Mouse (Mus musculus) naive thymus-derived CD4-positive, alpha-beta T cell, adult 2 months (primary cell): Measurements from ENCODE around the gene Gmps.

Source experiments
- DNase-seq: peaks from one replicate; pipeline ENCODE4 v3.0.0-alpha.2; 2011; ENCODE audit warnings: low read depth

Gmps gene

GRCm38 (mm10) chr3:63975955-63976908 lies at the start of gene Gmps:
Gene Gmps (plus strand): TSS chr3:63976106.
- DNase-seq = peak; percentile 98

DNA sequence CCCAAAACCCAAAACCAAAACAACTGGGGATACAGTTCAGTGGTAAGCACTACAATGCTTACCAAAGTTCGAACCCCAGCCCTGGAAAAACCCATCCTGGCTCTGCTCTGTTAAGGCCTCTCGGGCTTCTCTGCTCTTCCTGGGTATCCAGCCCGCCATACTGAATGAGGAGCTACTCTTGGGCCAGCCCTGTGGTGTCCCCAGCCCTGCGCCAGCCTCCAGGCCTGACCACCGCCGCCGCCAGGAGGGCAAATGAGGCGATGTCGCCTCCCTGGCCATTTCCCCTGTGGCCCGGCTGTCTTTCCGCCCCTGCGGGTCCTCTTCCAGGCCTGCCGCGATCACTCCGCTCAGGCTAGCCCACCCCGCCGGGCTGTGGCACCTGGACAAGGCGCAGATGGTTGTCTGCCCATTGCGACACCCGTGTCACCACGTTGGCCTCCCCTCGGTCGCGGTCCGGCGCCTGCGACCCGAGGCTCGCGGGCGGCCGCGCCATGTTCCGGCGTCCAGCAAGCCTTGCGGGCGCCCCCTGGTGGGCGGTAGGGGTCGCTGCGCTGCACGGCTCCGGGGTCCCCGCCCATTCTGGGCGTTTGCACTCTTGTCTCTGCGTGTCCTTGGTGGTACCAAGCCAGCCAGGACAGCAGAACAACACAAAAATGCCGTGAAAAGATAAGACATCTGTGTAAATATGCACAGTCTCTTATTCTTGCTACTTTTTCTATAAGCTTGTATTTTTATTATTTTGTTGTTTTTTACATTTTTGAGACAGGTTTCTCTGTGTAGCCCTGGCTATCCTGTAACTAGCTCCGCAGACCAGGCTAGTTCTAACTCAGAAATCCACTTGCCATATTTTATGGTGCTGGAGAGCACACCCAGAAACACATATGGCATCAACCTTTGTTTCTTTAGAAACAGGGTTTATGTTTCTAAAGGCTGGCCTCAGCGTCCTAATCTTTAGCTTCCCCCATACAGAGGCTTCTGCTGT lies 46.7 kb upstream of the Gmps start, which contains the start of gene E130311K13Rik:
Gene E130311K13Rik (minus strand): TSS at position 595 of the 982 bp plus-strand sequence.
- DNase-seq = peak; percentile 89

DNA sequence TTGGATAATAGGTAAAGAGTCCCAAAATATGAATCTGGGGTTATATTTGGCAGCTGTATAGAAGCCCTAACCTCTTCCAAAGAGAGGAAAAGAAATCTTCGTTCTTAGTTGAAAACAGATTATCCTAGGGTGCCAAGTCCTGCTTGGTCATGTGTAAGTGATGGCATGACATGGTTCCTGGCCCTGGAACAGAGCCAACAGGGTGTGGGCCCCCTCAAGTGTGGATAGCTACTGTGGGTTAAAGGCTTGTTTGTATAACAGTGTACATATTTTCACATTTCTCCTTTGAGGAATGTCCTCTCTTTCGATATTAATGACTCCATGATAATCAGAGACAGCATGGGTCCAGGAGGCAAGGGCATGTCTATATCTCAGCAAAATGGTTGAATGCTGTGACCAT lies 37.0 kb upstream of the Gmps start:
- DNase-seq = no peak

- DNase-seq = no peak
These were observed 34.6 kb upstream of the Gmps start for GRCm38 (mm10) chr3:63941204-63941850.

DNA sequence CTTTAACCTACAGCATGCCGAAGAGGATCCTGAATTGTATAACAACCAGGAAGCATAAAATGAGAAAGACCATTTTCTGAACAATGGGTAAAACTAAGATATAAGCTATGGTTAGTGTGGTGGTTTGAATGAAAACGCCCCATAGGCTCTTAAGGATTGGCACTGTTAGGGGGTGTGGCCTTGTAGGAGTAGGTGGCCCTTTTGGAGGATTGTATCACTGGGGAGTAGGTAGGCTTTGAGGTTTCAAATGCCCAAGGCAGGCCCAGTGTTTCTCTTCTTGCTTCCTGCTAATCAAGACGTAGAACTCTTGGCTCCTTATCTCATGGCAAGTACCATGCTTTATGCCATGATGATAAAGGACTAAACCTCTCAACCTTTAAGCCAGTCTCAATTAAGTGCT lies 26.1 kb upstream of the Gmps start:
- no peak for DNase-seq

DNA sequence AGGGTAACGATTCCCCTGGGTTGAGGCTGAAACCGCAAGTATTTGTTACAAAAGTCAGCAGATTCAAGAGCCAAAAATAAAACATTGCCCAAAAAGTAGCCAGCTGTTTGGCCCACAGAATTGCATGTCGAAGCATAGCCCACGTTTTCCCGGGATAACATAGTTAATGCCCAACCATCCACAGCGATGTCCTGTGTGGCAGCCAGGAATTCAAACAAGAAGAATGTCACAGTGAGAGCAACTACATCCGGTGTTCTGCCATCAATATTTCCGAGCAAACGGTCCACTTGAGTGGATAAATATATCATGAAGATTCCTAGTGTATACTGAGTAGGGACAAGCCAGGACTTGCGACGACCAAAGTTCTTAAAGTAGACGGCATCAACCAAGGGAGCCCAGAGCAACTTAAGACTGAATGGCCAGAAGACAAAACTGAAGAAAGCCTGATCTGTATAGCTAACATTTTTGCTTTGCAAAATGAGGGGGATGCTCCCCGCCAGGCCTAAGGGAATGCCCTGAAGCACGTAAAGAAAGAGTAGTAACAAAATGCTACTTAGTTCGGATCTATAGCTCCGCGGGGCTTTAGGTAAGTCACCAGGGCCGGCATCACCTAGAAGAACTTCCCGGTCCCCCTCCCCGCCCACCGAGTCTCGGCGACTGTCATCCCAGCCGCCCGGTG lies 12.3 kb upstream of the Gmps start:
- DNase-seq = peak; percentile 48

- peak; percentile 100 for DNase-seq
These were observed 11.6 kb upstream of the Gmps start, which contains the start of gene Slc33a1 for GRCm38 (mm10) chr3:63964100-63964921. Gene Slc33a1 (minus strand): TSS chr3:63964768.

GRCm38 (mm10) chr3:63964922-63965249 lies 11.0 kb upstream of the Gmps start:
- DNase-seq = no peak

- DNase-seq = no peak
These were observed 10.0 kb upstream of the Gmps start for GRCm38 (mm10) chr3:63965929-63966328.

DNA sequence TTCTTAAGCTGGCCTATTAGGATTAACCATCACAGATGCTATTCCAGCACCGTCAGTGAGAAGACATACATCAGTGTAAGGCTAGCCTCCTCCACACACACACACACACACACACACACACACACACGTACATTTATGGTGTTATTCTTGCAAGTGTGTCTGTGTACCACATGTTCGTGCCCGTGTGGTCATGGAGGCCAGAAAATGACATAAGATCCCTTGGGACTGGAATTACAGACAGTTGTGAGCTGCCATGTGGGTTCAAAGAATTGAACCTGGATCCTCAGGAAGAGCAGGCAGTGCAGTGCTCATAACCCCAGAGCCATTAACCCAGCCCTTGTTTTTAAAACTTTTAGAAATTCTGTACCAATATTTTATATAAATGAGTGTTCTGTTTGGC lies 2.0 kb downstream of the Gmps start:
- no peak for DNase-seq

GRCm38 (mm10) chr3:63986656-63987055 lies 10.8 kb downstream of the Gmps start:
- no peak for DNase-seq

- no peak for DNase-seq
These were observed 13.0 kb downstream of the Gmps start for GRCm38 (mm10) chr3:63988722-63989440.

DNA sequence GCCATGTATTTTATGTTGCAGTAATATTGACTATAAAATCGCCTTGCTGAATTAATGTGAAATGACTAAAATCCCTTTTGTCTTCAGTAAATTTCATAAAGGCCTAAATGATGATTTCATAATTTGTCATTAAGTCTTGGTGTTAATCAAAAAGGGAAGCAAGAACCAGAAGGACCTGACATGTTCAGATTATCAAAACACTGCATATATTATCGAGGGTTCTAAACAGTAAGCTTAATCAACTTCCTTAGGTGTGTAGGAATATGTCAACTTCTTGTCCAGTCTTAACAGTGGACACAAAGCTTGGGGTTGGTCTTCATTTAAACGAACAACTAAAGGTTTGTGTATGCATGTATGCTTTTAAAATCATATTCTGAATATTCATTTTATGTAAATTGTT lies 45.5 kb downstream of the Gmps start:
- no peak for DNase-seq

GRCm38 (mm10) chr3:64021867-64022266 lies 46.0 kb downstream of the Gmps start:
- no peak for DNase-seq

DNA sequence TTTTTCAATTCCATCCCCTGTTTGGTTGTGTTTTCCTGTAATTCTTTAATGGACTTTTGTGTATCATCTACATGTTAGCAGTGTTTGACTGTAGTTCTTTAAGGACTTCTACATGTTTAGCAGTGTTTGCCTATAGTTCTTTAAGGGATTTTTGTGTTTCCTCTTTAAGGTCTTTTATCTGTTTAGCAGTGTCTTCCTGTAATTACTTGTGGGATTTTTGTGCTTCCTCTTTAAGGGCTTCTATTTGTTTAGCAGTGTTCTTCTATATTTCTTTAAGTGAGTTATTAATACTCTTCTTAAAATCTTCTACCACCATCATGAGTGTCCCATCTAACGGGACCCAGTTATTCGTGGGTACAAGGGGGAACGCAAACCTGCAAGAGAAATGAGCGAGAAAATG lies 53.9 kb downstream of the Gmps start:
- no peak for DNase-seq

GRCm38 (mm10) chr3:64038136-64038841 lies 62.4 kb downstream of the Gmps start:
- DNase-seq = no peak

GRCm38 (mm10) chr3:64039818-64040784 lies 64.2 kb downstream of the Gmps start:
- peak; percentile 49 for DNase-seq
